Mouse (Mus musculus) cerebellum, postnatal 36 days (tissue): ENCODE data around the gene Myh15.
A peak's percentile ranks its signal among the peaks of the same experiment; 100 is the strongest.
"Not testable (repeated sequence)": the region's sequence is repeated elsewhere in the genome, so short reads cannot be mapped to it uniquely, and the experiment has no call there.

Experiments
- DNase-seq, 2 experiments: peaks; one replicate each; pipeline ENCODE4 v3.0.0; 2021 to 2022; ENCODE audit warnings: mixed read lengths in 2 of 2

The Myh15 gene

DNA sequence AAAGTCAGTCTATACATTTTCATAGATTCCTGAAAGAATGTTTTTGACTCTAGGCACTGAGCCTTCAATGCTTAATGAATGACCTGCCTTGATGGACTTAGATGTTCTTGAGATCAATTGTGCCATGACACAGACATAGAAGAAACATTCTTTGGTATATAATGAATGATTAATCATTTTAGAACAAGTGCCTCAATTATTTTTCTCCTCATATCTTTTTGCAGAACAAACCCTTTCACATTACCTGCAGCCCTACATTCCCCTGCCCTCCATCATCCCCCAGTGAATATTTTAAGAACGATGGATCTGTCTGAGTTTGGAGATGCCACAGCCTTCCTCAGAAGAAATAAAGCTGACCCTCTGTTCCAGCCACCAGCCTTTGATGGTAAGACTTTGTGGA, at the start of gene Myh15:
Myh15 (plus strand) TSS at position 301 of the 400 bp plus-strand sequence.
- DNase-seq: no peak

GRCm38 (mm10) chr16:49016620-49017332, 40.5 kb upstream of the Myh15 start:
- no peak for DNase-seq

- no peak for DNase-seq
These were observed 21.4 kb upstream of the Myh15 start for GRCm38 (mm10) chr16:49035852-49036251.

GRCm38 (mm10) chr16:49037771-49038170, 19.5 kb upstream of the Myh15 start:
- no peak for DNase-seq

GRCm38 (mm10) chr16:49040554-49041221, 16.6 kb upstream of the Myh15 start:
- no peak for DNase-seq

GRCm38 (mm10) chr16:49049214-49049613, 8.1 kb upstream of the Myh15 start:
- no peak for DNase-seq

DNA sequence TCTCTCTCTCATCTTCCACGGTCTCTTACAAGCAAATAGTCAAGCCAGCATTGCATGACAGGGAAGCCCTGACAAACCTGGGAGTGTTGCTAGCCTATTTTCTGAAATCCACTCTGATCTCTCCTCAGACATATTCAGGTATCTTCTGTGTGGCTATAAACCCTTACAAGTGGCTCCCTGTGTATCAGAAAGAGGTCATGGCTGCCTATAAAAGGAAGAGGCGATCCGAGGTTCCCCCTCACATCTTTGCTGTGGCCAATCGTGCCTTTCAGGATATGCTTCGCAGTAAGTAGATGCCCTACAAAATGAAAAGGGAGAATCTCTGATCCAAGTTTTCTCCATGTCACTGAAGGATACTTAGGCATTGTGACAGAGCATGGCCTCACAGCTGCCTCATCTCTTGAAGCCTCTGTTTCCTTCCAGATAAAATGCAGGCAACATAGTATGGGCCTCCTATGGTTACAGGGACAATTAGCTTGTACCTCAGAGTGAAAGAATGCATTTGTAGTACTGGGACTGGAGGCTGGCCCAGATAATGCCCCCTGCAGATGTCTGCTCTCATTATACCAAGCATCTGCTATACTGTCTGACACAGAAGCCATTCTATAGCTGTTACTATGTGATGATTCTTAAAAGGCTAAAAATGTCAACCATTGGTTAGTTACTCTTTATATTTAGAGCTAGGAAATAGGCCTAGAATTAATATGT, 12.1 kb downstream of the Myh15 start:
- peak; percentile 5 to 8 for DNase-seq

DNA sequence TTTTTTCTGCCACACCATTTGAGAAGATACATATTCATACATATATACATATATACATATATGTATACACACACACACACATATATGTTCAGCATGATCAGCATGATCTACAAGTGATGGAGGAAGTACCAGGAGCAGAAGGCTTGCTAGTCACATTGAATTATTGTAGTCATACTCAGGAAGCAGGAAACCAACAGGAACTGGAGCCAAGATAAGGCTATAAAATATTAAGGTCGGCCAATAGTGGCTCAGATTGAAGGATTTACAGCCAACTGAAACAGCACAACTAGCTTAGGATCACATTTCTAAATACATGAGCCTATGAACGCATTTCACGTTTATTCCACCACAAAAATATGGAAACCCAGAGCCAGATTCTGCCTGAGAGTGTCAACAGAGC, 14.0 kb downstream of the Myh15 start:
- DNase-seq: no peak

DNA sequence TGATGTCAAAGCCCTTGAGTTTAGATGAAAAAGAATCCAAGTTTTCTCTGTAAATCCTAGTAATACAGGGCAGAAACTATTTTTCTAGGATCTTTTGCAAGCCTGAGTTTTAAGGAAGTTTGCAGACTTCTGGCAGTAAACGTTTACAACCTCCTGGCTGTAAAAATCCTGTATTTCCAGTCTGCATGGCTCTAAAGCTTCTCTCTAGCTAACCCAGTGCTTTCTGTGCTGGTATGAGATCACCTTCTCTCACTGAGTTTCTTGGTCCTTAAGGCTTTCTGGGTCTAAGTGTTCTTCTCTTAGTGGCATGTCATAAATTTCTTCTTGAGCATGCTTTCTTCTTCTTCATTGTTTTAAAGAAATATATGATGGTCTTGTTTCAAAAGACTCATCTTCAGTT, 70.7 kb downstream of the Myh15 start:
- DNase-seq: no peak

- no peak for DNase-seq
These were observed 98.9 kb downstream of the Myh15 start for GRCm38 (mm10) chr16:49156193-49156592.

DNA sequence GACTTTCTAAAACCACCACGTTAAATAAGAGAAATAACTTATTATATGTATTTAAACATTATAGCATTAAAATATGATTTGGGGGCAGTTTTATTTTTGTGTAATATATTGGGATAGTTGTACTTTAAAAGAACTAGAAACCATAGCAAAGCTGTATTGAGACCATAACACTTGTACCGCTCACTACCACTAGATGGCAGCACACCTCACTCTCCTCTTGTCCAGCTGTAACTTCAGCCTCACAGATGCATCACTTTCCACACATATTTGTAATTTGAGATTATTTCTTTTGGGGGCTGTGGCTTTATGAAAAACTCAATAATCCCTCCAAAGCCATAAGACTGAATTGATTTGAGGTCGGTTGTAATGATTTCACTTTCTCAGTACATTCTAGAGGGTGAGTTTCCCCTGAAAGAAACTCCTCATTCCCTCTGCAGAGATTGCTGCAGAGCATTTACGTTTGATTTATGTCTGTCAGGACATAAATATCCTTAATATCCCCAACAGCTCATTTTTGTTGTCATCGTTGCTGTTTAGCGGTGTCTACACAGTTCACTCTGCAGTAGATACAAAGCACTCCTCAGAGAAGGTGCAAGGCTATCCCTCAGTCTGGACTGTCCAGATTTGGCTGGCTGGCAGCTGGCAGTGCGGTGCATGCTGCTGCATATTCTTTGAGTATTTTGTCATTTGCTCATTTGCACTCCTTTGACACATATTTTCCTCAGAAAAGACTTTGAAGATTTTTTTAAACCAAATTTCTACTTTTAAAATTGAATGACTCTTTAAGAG, 107.3 kb downstream of the Myh15 start:
- DNase-seq: peak; percentile 64 to 70

- DNase-seq: no peak
These were observed 108.4 kb downstream of the Myh15 start for GRCm38 (mm10) chr16:49165728-49166127.

DNA sequence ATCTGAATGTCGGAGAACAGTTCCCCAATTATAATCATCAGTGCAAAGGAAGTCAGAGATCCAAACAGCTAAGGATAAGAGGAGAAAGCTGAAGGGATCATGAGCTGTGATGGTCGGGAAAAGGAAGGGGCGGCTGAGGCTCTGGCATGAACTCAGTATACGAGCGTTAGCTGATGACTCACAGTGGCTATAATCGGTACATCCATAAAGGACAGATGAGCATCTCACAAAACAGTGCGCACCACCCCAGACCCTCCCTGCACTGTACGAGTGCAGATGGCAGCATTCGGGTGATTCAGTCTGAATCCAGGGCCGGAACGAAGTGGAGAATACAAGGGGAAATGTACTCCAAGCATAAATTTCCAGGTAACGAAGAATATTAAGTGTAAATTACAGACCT, 110.0 kb downstream of the Myh15 start:
- no peak for DNase-seq

- DNase-seq: no peak
These were observed 117.8 kb downstream of the Myh15 start for GRCm38 (mm10) chr16:49175077-49175476.

- DNase-seq: no peak
These were observed 118.6 kb downstream of the Myh15 start for GRCm38 (mm10) chr16:49175729-49176395.

GRCm38 (mm10) chr16:49193521-49193920, 136.2 kb downstream of the Myh15 start:
- no peak for DNase-seq

DNA sequence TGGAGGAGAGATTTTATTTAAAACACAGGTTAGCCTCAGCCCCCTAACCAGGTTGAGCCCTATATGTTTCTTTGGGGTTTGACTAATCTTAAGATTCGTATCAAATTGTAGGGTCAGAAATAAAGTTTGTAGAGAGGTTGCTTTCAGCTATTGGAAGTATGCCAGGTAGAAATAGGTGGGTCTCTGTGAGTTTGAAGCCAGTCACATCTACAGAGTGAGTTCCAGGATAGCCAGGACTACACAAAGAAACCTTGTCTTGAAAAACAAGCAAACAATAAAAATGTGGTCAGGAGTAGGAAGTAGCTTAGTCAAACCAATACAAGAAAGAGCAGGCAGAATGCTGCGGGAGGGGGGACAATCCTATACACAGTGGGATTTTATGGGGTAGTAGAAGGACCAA, 136.7 kb downstream of the Myh15 start:
- DNase-seq: no peak

DNA sequence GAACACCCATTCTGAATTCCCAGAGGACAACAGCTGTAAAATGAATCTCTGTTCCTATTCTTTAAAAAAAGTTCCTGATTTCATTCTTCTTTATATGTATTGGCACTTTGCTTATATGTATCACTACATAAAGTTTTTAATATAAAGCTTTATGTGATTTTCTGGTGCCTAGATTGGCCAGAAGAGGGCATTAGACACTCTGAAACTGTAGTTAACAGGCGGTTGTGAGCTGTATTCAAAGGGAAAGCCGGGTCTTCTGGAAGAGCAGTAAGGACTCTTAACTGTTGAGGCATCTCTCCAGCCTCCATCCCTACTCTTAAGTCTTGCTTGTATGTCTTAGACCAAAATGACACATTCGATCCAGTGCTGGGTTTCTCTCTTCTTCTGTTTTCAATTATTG, 139.0 kb downstream of the Myh15 start:
- DNase-seq: no peak

DNA sequence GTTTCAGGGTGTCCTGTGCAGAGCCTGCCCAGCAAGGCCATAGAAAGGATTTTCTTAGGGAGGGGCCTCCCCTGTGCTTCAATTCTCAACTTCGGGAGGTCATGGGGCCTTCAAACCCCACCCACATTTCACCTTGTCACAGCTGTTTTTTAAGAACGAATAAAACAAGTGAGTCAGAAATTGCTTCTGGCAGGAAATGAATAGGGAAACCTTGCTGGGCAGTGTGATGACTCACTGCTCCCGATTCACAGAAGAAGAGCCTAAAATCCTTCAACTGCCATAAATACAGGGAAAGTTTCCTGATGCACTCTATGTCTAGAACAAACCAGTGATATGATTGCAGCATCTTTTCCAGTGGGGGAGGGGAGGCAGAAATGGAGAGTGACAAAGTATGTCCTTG, 140.7 kb downstream of the Myh15 start:
- DNase-seq: no peak

- no peak for DNase-seq
These were observed 166.4 kb downstream of the Myh15 start for GRCm38 (mm10) chr16:49223733-49224132.

- DNase-seq: not testable (repeated sequence)
These were observed 186.2 kb downstream of the Myh15 start for GRCm38 (mm10) chr16:49243517-49243916.
